Mouse (Mus musculus) heart, postnatal 0 days (tissue): ENCODE data around the gene 2310033P09Rik. TPM values are rescaled to one million over a fixed set of nuclear protein-coding genes. Genes with fewer than 3 reads are reported as not detected.
A peak's percentile ranks its signal among the peaks of the same experiment; 100 is the strongest.

ENCODE experiments used
- ATAC-seq: fragments of 200-750 bp; cut with Nextera tagmentation; 2 replicates; pipeline ENCODE4 v1.8.0; 2017; ENCODE audit warnings: low read depth, moderate number of reproducible peaks, moderate library complexity; ENCODE audit not compliant: insufficient read depth
- DNase-seq: peaks from one replicate; pipeline ENCODE4 v3.0.0-alpha.2; 2016; ENCODE audit warnings: low spot score
- H3K27ac ChIP-seq: fragments of 300-500 bp; sonication (generic); 2 replicates; pipeline ENCODE4 v1.5.1; 2014; ENCODE audit warnings: low read depth, mild to moderate bottlenecking
- H3K27me3 ChIP-seq: fragments of 300-500 bp; sonication (generic); 2 replicates; pipeline ENCODE4 v1.6.1; 2014; ENCODE audit warnings: low read length, mixed read lengths; ENCODE audit not compliant: control insufficient read depth, insufficient read depth
- H3K36me3 ChIP-seq: fragments of 300-500 bp; sonication (generic); replicated peaks from 2 replicates; pipeline ENCODE4 v1.6.1; 2014; ENCODE audit warnings: low read length, mixed read lengths; ENCODE audit not compliant: control insufficient read depth, insufficient read depth
- H3K4me1 ChIP-seq: fragments of 300-500 bp; sonication (generic); 2 replicates; pipeline ENCODE4 v1.6.1; 2014; ENCODE audit warnings: antibody characterized with exemption; ENCODE audit not compliant: control insufficient read depth, insufficient read depth
- H3K4me2 ChIP-seq: fragments of 300-500 bp; sonication (generic); 2 replicates; pipeline ENCODE4 v1.6.1; 2014; ENCODE audit warnings: low read depth, mild to moderate bottlenecking, low read length, moderate library complexity
- H3K4me3 ChIP-seq: fragments of 300-500 bp; sonication (generic); 2 replicates; pipeline ENCODE4 v1.5.1; 2014; ENCODE audit warnings: low read depth, low read length
- H3K9ac ChIP-seq: fragments of 300-500 bp; sonication (generic); replicated peaks from 2 replicates; pipeline ENCODE4 v1.6.1; 2014; ENCODE audit warnings: low read depth, low read length, mixed read lengths
- H3K9me3 ChIP-seq: fragments of 300-500 bp; sonication (generic); replicated peaks from 2 replicates; pipeline ENCODE4 v1.6.1; 2016; ENCODE audit warnings: low read length; ENCODE audit not compliant: control insufficient read depth
- CTCF ChIP-seq: IDR thresholded peaks from 2 replicates; pipeline ENCODE4 v1.5.1; 2016; ENCODE audit warnings: antibody characterized with exemption, control low read depth, low read depth
- EP300 ChIP-seq: IDR thresholded peaks from 2 replicates; pipeline ENCODE4 v1.6.1; 2016; ENCODE audit warnings: antibody characterized with exemption, low read depth
- WGBS: fragments of 180-500 bp; shearing (Covaris S2); extraction: QIAGEN DNeasy Blood & Tissue Kit; methylation state at CpG from one replicate; pipeline ENCODE4 v1.1.7; 2014; 5-methylcytosine and 5-hydroxymethylcytosine counted together
- polyA plus RNA-seq: library from polyadenylated mRNA; unstranded; fragments of >200 nt; fragmentation: Nextera tagmentation; extraction: Ambion mirVana; gene quantifications from 2 replicates; pipeline ENCODE4 v1.2.1, GENCODE M21; 2015
- total RNA-seq: library from RNA; depleted of rRNA; stranded (reverse); fragments of >200 nt; gene quantifications from 2 replicates; pipeline ENCODE4 v1.2.3, GENCODE M21; 2014; ENCODE audit warnings: low replicate concordance

The 2310033P09Rik gene
- total and polyA plus RNA-seq, 2 experiments from 2014 or later: 1.6 to 19.9 TPM

DNA sequence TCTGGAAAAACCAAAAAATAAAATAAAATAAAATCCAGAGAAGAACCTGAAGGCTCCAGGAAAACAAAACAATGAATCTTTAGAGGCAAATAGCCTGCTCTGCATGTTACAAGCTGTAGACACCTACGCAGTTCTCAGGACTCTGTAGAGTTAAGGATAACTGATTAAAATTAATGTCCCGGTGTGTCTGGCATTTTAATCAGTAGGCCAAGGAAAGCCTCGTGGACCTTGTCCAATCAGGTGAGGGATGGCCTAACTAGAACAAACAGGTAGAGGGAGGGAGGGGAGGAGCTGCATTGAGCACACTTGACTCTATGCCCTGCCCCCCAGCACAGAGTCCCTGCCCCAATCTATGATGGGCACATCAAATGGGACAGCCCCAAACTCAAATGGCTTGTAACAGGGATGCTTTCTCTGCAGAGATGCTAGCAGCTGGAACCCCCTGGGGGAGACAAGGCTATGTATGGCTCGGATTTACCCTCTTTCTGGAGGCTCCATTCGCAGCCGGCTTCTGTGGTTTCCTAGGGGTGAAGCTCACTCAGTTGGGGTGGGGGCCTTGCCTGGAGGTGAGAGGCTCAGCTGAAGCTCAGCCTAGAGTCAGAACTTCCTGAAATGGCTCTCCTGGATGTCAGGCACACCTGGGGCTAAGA is 33.8 kb upstream of the 2310033P09Rik start:
- ATAC-seq (no peak), DNase-seq (no peak)
- Histone ChIP-seq H3K36me3 (no peaks in the 10 kb centered on the region), H3K4me2 (no peak overlapping the region), H3K4me3 (no peak overlapping the region), H3K27me3 (peaks cover 49% of the 10 kb centered on the region), H3K9me3 (no peaks in the 10 kb centered on the region), H3K4me1 (peaks cover 7% of the 10 kb centered on the region; the same call in 1 of the 2 replicates), H3K27ac (no peak overlapping the region), H3K9ac (no peak overlapping the region)
- 63% methylated on average over 6 of the region's 6 CpGs for WGBS
- TF ChIP-seq EP300 (no peak), CTCF (no peak)

DNA sequence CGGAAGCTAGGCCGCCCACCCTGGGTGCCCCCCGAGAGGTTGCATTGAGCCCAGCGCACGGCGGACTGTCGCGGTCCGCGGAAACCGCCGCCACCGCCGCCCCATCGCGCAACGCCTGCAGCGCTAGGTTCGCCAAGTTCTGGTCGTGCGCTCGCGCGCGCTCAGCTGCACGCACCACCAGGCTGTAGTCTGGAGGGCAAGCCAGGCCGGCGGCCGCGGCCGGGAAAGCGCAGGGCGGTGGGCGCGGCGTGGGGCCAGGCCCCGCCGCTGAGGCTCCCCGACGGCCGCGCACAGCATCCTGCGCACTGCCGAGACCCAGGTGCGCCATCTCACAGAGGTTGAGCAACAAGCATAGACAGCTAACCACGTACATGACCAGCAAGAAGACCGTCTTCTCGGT is 31.6 kb upstream of the 2310033P09Rik start:
- peak overlapping the region; percentile 54 for H3K4me2 ChIP-seq
- peak; percentile 4 for DNase-seq
- peak overlapping the region; percentile 34 for H3K4me3 ChIP-seq
- no peaks in the 10 kb centered on the region for H3K9me3 ChIP-seq
- no peak overlapping the region for H3K9ac ChIP-seq
- 2% methylated on average over 48 of the region's 48 CpGs for WGBS
- H3K27me3 ChIP-seq: peaks cover 49% of the 10 kb centered on the region
- no peaks in the 10 kb centered on the region for H3K36me3 ChIP-seq
- TF ChIP-seq EP300: no peak
- no peak for TF ChIP-seq CTCF
- H3K27ac ChIP-seq: no peak overlapping the region
- no peak for ATAC-seq
- H3K4me1 ChIP-seq: peaks cover 13% of the 10 kb centered on the region; the same call in 1 of the 2 replicates

DNA sequence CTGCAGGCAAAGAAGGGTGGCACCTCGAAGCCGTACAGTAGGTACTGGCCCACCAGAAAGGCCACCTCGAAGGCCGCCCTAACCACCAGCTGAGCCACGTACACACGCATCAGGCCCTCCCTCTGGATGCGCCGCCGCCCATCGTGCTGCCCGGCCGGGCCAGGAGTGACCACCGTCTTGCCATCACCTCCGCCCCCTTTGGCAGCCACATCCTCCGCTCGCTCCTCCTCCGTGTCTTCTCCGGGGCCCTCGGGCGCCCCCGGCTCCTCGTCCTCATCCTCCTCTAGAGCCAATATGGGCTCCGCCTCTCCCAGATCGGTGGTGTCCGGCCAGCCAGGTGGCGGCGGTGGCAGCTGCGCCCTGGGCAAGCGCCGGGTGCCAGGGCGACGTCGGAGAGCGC is 31.2 kb upstream of the 2310033P09Rik start:
- 7% methylated on average over 33 of the region's 34 CpGs for WGBS
- ATAC-seq (0 out of 2 replicates have a peak, but pooled peaks have one; percentile 16), DNase-seq (peak; percentile 1)
- peak overlapping the region; percentile 54 for H3K4me2 ChIP-seq
- peak overlapping the region; percentile 34 for H3K4me3 ChIP-seq
- H3K9me3 ChIP-seq: no peaks in the 10 kb centered on the region
- H3K27ac ChIP-seq: no peak overlapping the region
- peaks cover 13% of the 10 kb centered on the region; the same call in 1 of the 2 replicates for H3K4me1 ChIP-seq
- no peaks in the 10 kb centered on the region for H3K36me3 ChIP-seq
- no peak for TF ChIP-seq EP300
- no peak for TF ChIP-seq CTCF
- peaks cover 46% of the 10 kb centered on the region for H3K27me3 ChIP-seq
- H3K9ac ChIP-seq: no peak overlapping the region

DNA sequence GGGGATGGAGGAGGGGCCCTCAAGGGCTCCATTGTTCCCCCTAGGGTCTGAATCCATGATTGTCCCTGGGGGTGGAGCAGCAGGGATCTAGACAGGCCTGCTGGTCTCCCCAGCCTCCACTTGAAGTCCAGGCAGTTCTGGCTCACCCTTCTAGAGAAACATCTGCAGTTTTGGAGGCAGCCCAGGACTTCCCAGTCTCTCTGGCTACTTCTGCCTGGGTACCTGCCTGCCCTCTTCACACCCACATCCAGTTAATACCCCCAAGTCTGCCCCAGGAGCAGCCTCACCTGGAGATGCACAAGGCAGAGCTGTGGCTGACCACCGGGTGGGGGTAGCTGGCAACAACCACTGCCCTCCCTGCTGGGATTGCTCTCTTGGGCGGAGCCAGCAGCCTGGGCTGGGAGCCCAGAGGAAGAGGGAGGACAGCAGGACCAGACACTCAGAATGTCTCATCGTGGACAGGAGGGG is 25.2 kb upstream of the 2310033P09Rik start, which contains the start of gene Gjc2:
Gene Gjc2, minus strand, starts transcription at position 350 of the 468 bp plus-strand sequence.
- H3K9me3 ChIP-seq: no peaks in the 10 kb centered on the region
- ATAC-seq (peak; percentile 38), DNase-seq (peak; percentile 29)
- H3K4me1 ChIP-seq: peaks cover 19% of the 10 kb centered on the region
- no peak within 1 kb of the TSS; the same call in 1 of the 2 replicates for H3K9ac ChIP-seq
- peak within 1 kb of the TSS; percentile 84 for H3K27ac ChIP-seq
- H3K36me3 ChIP-seq: peaks cover 20% of the 10 kb centered on the region
- WGBS: 4% methylated on average over 3 of the region's 3 CpGs
- peaks cover 9% of the 10 kb centered on the region; the same call in 1 of the 2 replicates for H3K27me3 ChIP-seq
- TF ChIP-seq EP300 (no peak), CTCF (no peak)
- no peak within 1 kb of the TSS for H3K4me3 ChIP-seq
- peak within 1 kb of the TSS; percentile 38 for H3K4me2 ChIP-seq

DNA sequence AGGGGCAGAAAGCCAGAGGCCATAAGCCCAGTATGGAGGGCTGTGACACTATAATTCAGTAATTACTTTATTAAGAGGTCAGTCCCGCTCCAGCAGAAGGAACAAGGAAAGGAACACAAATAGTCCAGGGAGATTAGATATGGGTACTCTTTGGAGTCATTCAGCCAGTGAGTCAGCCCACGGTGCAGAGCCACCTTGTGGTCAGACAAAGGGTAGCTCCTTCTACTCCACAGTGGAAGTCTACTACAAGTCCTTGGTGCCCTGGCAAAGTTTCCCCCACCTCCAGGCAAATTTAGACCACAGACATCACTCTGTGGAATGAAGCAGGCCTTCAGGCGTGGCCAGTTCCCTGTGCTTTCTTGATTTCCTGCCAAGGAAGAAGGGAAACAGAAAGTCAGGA is 24.3 kb upstream of the 2310033P09Rik start:
- H3K4me3 ChIP-seq: no peak overlapping the region
- peaks cover 20% of the 10 kb centered on the region for H3K36me3 ChIP-seq
- no peaks in the 10 kb centered on the region for H3K27me3 ChIP-seq
- ATAC-seq: peak; percentile 78
- no peaks in the 10 kb centered on the region for H3K9me3 ChIP-seq
- no peak overlapping the region for H3K9ac ChIP-seq
- peak overlapping the region; percentile 84 for H3K27ac ChIP-seq
- H3K4me1 ChIP-seq: peaks cover 19% of the 10 kb centered on the region
- peak; percentile 88 for DNase-seq
- 8% methylated on average over 3 of the region's 3 CpGs for WGBS
- H3K4me2 ChIP-seq: peak overlapping the region; percentile 38; the same call in 1 of the 2 replicates
- TF ChIP-seq CTCF (peak; percentile 85), EP300 (peak; percentile 54; the same call in 1 of the 2 replicates)
